ENCODE assay signal across 8 mouse cellular contexts in genomic region chr5:65130528-65131210, GRCm38 (mm10). TPM values are rescaled to one million over a fixed set of nuclear protein-coding genes. Genes with fewer than 3 reads are reported as not detected.
DNase-seq lines count a peak whose midpoint lies in the region; ATAC-seq and TF ChIP-seq lines count a peak whose summit lies in the region.
"Had no signal": no experiment of that assay in that cellular context is flagged by ENCODE, and none has a peak within 500 bp of the region (broad histone marks: within the 10 kb centered on the region; RNA-seq: fewer than 3 reads in every experiment).

No protein-coding gene starts in this region.

- TF ChIP-seq CTCF in lung, embryonic 14.5 days (IDR thresholded peaks at IDR 0.05; ENCODE audit: low read depth) = no peak

- 12% methylated on average over 12 of the region's 12 CpGs for WGBS in lung, embryonic 14.5 days
- 7% methylated on average over 12 of the region's 12 CpGs for WGBS in embryonic facial prominence, embryonic 14.5 days
- 8% methylated on average over 12 of the region's 12 CpGs for WGBS in intestine, embryonic 16.5 days
- 2% methylated on average over 12 of the region's 12 CpGs for WGBS in midbrain, embryonic 15.5 days

- H3K27me3 ChIP-seq in lung, embryonic 14.5 days (ENCODE audit: insufficient read depth, low read length) = no peaks in the 10 kb centered on the region
- no peaks in the 10 kb centered on the region for H3K27me3 ChIP-seq in embryonic facial prominence, embryonic 14.5 days (replicated peaks; ENCODE audit: control insufficient read depth, insufficient read depth, low read length)
- H3K27me3 ChIP-seq in intestine, embryonic 16.5 days (replicated peaks; ENCODE audit: control insufficient read depth, insufficient read depth, low read length) = no peaks in the 10 kb centered on the region
- H3K27me3 ChIP-seq in midbrain, embryonic 15.5 days (replicated peaks) = no peaks in the 10 kb centered on the region
- H3K27me3 ChIP-seq: megakaryocyte, embryonic 14.5 days had no signal

- H3K4me1 ChIP-seq in lung, embryonic 14.5 days (ENCODE audit: insufficient read depth) = no peaks in the 10 kb centered on the region
- H3K4me1 ChIP-seq in embryonic facial prominence, embryonic 14.5 days (ENCODE audit: control insufficient read depth, insufficient read depth, low read length) = 0 out of 2 replicates have a peak, but pooled peaks cover 4% of the 10 kb centered on the region
- H3K4me1 ChIP-seq in intestine, embryonic 16.5 days (ENCODE audit: control insufficient read depth, insufficient read depth, low read length) = peaks cover 3% of the 10 kb centered on the region; the same call in 1 of the 2 replicates
- H3K4me1 ChIP-seq in midbrain, embryonic 15.5 days = peaks cover 6% of the 10 kb centered on the region; the same call in 1 of the 2 replicates

- no peak overlapping the region for H3K27ac ChIP-seq in lung, embryonic 14.5 days (ENCODE audit: low read depth)
- H3K27ac ChIP-seq in embryonic facial prominence, embryonic 14.5 days (replicated peaks; ENCODE audit: low read depth, low read length) = peak overlapping the region; percentile 39; the same call in 1 of the 2 replicates
- no peak overlapping the region for H3K27ac ChIP-seq in intestine, embryonic 16.5 days (ENCODE audit: low read length)
- peak overlapping the region; percentile 85 for H3K27ac ChIP-seq in midbrain, embryonic 15.5 days

- no peaks in the 10 kb centered on the region for H3K9me3 ChIP-seq in lung, embryonic 14.5 days (ENCODE audit: low read depth, low read length)
- H3K9me3 ChIP-seq in embryonic facial prominence, embryonic 14.5 days (ENCODE audit: control insufficient read depth, low read length) = no peaks in the 10 kb centered on the region
- no peaks in the 10 kb centered on the region for H3K9me3 ChIP-seq in intestine, embryonic 16.5 days (ENCODE audit: control insufficient read depth, low read length)
- no peaks in the 10 kb centered on the region for H3K9me3 ChIP-seq in midbrain, embryonic 15.5 days

- ATAC-seq in lung, embryonic 14.5 days (ENCODE audit: insufficient read depth) = peak; percentile 47; the same call in 1 of the 2 replicates
- ATAC-seq in embryonic facial prominence, embryonic 14.5 days (ENCODE audit: low read depth) = peak; percentile 88
- ATAC-seq in intestine, embryonic 16.5 days = 0 out of 2 replicates have a peak, but pooled peaks have one; percentile 9
- ATAC-seq in midbrain, embryonic 15.5 days (replicated peaks) = peak; percentile 91

- H3K4me2 ChIP-seq in lung, embryonic 14.5 days = peak overlapping the region; percentile 72
- H3K4me2 ChIP-seq in embryonic facial prominence, embryonic 14.5 days (ENCODE audit: low read depth, low read length) = peak overlapping the region; percentile 70
- H3K4me2 ChIP-seq in intestine, embryonic 16.5 days (ENCODE audit: low read depth, low read length) = peak overlapping the region; percentile 75
- peak overlapping the region; percentile 77 for H3K4me2 ChIP-seq in midbrain, embryonic 15.5 days

- DNase-seq in lung, embryonic 14.5 days = peak; percentile 46
- no peak for DNase-seq in lung, postnatal 25 days (ENCODE audit: low spot score)
- peak; percentile 76 for DNase-seq in embryonic facial prominence, embryonic 14.5 days (ENCODE audit: low spot score)
- DNase-seq in thymus, postnatal 10 days (ENCODE audit: low spot score in 2 of 2) = no peak
- no peak for DNase-seq in adrenal gland, postnatal 10 days

- H3K36me3 ChIP-seq in lung, embryonic 14.5 days (ENCODE audit: insufficient read depth) = no peaks in the 10 kb centered on the region
- no peaks in the 10 kb centered on the region for H3K36me3 ChIP-seq in embryonic facial prominence, embryonic 14.5 days (ENCODE audit: control insufficient read depth, insufficient read depth, low read length)
- no peaks in the 10 kb centered on the region for H3K36me3 ChIP-seq in intestine, embryonic 16.5 days (ENCODE audit: control insufficient read depth, insufficient read depth, low read length)
- H3K36me3 ChIP-seq in midbrain, embryonic 15.5 days (replicated peaks) = no peaks in the 10 kb centered on the region

- H3K9ac ChIP-seq in lung, embryonic 14.5 days = peak overlapping the region; percentile 52
- H3K9ac ChIP-seq in embryonic facial prominence, embryonic 14.5 days (ENCODE audit: low read depth, low read length) = peak overlapping the region; percentile 62; the same call in 1 of the 2 replicates
- H3K9ac ChIP-seq in intestine, embryonic 16.5 days (ENCODE audit: low read depth, low read length) = peak overlapping the region; percentile 55
- H3K9ac ChIP-seq in midbrain, embryonic 15.5 days = peak overlapping the region; percentile 63

- H3K4me3 ChIP-seq in lung, embryonic 14.5 days (ENCODE audit: low read depth, low read length) = peak overlapping the region; percentile 38
- peak overlapping the region; percentile 42 for H3K4me3 ChIP-seq in embryonic facial prominence, embryonic 14.5 days (ENCODE audit: low read depth, low read length)
- H3K4me3 ChIP-seq in intestine, embryonic 16.5 days (ENCODE audit: low read length) = peak overlapping the region; percentile 41
- peak overlapping the region; percentile 70 for H3K4me3 ChIP-seq in midbrain, embryonic 15.5 days
- H3K4me3 ChIP-seq: megakaryocyte, embryonic 14.5 days had no signal

RNA-seq across cellular contexts. Expression of gene Klhl5, which starts 23.3 kb away (rescaled TPM):
- polyA plus RNA-seq in lung, embryonic 14.5 days (2014; fragmentation: Nextera tagmentation; extraction: Ambion mirVana) = 30.7 and 31.8 TPM in 2 replicates
- 25.0 and 26.3 TPM in 2 replicates for polyA plus RNA-seq in embryonic facial prominence, embryonic 14.5 days (2014; fragmentation: Nextera tagmentation; extraction: Ambion mirVana)
- 4.0 and 8.3 TPM in 2 replicates for polyA plus RNA-seq in intestine, embryonic 16.5 days (2015; fragmentation: Nextera tagmentation; extraction: Ambion mirVana)
- polyA plus RNA-seq in midbrain, embryonic 15.5 days (2015; fragmentation: Nextera tagmentation; extraction: Ambion mirVana) = 51.9 and 53.0 TPM in 2 replicates
- total RNA-seq in adrenal gland, postnatal 10 days (2021) = 10 to 100 TPM; 46.9 to 56.9 TPM

RNA-seq across cellular contexts. Expression of gene Tmem156, which starts 38.7 kb away (rescaled TPM):
- 0.47 and 0.53 TPM in 2 replicates for polyA plus RNA-seq in lung, embryonic 14.5 days (2014; fragmentation: Nextera tagmentation; extraction: Ambion mirVana)
- 0.30 and 0.45 TPM in 2 replicates for polyA plus RNA-seq in embryonic facial prominence, embryonic 14.5 days (2014; fragmentation: Nextera tagmentation; extraction: Ambion mirVana)
- 1.5 and 2.1 TPM in 2 replicates for polyA plus RNA-seq in intestine, embryonic 16.5 days (2015; fragmentation: Nextera tagmentation; extraction: Ambion mirVana)
- 0.11 and 0.22 TPM in 2 replicates for polyA plus RNA-seq in midbrain, embryonic 15.5 days (2015; fragmentation: Nextera tagmentation; extraction: Ambion mirVana)
- total RNA-seq in adrenal gland, postnatal 10 days (2021) = under 1 TPM; 0.57 to 0.67 TPM

Comparison
In these comparisons a context has a peak if more than half of its experiments do, and no peak if none do; other contexts are left out.
1. DNase-seq: peak in lung, embryonic 14.5 days (single experiment) and embryonic facial prominence, embryonic 14.5 days (single experiment); none in lung, postnatal 25 days (single experiment), thymus, postnatal 10 days (0 of 2) and adrenal gland, postnatal 10 days (single experiment).
2. ATAC-seq: peak in every context shown above with its lines; median percentile 91 in midbrain, embryonic 15.5 days; 88 in embryonic facial prominence, embryonic 14.5 days; 47 in lung, embryonic 14.5 days; 9 in intestine, embryonic 16.5 days.
3. H3K27ac ChIP-seq: peak in embryonic facial prominence, embryonic 14.5 days (single experiment) and midbrain, embryonic 15.5 days (single experiment); none in lung, embryonic 14.5 days (single experiment) and intestine, embryonic 16.5 days (single experiment).
4. Peak in every context shown above with its lines, with median percentiles within 50 percentile points of each other: H3K4me2 ChIP-seq, H3K4me3 ChIP-seq and H3K9ac ChIP-seq.